Mouse (Mus musculus): Measurements from ENCODE around the gene Rbm3.
"Not testable (repeated sequence)": the region's sequence is repeated elsewhere in the genome, so short reads cannot be mapped to it uniquely, and the experiment has no call there.

Rbm3 gene

DNA sequence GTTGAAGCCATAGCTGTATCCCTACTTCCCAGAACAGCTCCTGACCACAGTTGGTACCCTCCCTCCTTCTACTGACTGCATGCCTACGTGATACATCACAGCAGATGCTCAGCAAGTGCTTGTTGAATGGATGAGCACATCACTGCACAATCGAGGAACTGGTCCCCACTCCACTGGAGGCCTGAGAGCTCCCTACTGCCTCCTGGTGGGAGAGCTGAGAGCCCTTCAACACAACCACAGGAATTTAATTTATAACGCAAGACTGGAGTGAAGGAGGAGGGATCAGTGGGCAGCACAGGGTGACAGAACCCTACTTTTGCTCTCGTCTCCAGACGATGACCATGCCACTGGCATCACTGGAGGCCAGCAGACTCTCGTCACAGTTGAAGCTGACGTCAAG, 20.4 kb downstream of the Rbm3 start:
- DNase-seq = no peak

- peak; percentile 84 for DNase-seq
Measured at GRCm38 (mm10) chrX:8123821-8124470, 21.7 kb downstream of the Rbm3 start.

GRCm38 (mm10) chrX:8117264-8117663, 28.4 kb downstream of the Rbm3 start:
- DNase-seq = no peak

DNA sequence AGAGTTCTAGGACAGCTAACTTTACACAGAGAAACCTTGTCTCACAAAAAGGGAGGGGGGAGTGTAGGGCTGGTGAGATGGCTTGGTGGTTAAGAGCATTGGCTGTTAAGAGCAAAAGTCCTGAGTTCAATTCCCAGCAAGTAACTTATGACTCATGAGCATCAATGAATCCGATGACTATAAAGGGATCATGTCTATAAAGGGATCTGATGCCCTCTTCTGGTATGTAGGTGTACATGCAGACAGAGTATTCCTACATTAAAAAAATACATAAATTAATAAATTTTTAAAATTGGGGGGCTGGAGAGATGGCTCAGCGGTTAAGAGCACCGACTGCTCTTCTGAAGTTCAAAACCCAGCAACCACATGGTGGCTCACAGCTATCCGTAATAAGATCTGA, 30.4 kb downstream of the Rbm3 start:
- no peak for DNase-seq

GRCm38 (mm10) chrX:8105019-8105418, 40.7 kb downstream of the Rbm3 start:
- no peak for DNase-seq

DNA sequence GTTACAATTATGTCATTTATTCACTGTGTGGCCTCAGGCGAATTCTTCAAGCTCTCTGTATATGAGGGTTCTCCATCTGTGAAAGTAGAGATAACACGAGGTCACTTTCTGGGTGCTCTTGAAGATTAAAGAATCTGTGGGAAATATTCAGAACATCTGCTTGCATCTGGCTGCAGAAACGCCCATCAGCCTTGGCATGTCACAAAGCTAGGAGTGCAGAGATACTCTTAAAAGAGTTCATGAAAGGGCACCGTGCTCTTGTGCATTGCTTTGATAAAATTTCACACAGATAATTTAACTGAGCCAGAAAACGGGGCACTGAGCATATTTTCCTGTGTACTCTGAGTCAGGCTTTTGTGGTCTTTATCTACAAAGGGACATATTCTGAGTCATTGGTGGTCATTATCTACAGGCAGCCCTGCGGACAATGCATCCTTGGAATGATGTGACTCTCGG, 43.4 kb downstream of the Rbm3 start:
- no peak for DNase-seq

DNA sequence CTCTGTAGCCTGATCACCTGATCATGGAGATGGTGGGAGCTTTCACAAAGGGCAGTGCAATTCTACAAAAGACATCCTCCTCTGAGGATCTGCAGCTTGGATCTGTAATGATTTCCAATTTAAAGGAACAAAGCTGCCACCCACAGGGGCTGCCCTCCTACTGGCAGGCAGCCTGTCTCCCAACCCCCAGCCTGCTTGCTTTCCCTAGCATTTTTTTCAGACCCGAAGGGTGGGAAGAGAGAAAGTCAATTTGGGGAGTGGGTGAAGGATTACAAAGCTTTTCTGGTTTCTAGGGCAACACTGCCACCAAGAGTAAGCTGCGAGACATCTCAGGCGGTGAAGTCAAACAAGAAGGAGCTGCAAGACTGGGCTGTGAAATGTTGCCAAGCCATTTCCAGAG, 44.7 kb downstream of the Rbm3 start:
- DNase-seq = no peak

- DNase-seq = no peak
Measured at GRCm38 (mm10) chrX:8099435-8099834, 46.2 kb downstream of the Rbm3 start.

GRCm38 (mm10) chrX:8096787-8097242, 48.9 kb downstream of the Rbm3 start:
- DNase-seq = peak; percentile 97

- peak; percentile 93 for DNase-seq
Measured at GRCm38 (mm10) chrX:8096068-8096786, 49.5 kb downstream of the Rbm3 start.

DNA sequence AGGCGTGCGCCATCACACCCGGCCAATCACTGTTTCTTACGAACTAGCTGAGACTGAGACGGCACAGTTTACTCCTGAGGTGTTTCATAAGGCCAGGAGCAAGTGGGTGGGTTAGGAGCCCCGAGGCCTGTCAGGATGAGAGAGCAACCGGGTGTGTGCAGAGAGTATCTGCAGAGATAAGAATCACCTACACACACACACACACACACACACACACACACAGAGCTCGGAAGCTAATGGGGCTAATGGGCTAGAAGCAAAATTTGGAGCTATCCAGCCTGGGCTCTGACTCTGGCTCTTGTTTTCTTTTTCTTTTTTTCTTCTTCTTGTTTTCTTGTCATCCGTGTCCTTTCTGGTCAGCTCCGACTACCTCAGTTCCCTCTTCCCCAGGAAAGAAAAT, 50.1 kb downstream of the Rbm3 start:
- DNase-seq = no peak

DNA sequence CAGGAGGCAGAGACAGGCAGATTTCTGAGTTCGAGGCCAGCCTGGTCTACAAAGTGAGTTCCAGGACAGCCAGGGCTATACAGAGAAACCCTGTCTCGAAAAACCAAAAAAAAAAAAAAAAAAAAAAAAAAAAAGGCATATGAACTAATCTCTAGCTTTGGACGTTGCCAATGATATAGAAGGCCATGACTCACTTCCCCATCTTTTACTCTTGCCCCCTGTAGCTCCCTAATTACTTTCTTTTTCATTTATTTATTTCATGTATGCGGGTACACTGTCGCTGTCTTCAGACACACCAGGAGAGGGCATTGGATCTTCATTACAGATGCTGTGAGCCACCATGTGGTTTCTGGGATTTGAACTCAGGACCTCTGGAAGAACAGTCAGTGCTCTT, 54.7 kb downstream of the Rbm3 start:
- DNase-seq = not testable (repeated sequence)

DNA sequence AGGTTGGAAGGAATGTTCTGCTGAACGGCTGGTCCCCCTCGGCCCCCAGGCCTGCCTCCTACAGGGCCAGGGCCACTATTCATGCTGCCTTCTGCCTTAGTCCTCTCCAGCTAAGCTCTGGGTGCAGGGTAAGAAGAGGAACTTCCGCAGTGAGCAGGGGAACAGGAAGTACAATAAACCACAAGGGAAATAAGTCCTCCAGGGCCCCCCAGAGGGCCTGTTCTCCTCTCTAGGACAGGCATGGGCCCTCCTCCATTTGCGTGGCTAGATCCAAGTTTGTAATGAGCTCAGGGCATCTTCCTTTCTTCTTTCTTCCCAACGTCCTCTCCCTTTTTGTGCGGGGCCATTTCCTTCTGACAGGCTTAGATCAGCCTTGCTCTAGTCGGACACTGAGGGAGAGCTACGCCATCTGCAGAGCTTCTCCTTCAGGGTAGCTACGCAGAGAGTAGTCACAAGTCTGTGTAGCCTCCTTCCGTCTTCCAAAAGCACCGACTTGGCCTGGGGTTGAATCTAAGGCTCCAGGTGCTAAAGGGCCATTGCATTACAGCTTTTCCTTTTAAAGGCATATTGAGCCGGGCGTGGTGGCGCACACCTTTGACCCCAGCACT, 55.2 kb downstream of the Rbm3 start, which contains the start of gene Was:
TSS of gene Was (minus strand) at position 153 of the 608 bp plus-strand sequence.
- DNase-seq = no peak

GRCm38 (mm10) chrX:8089746-8090145, 55.9 kb downstream of the Rbm3 start:
- no peak for DNase-seq

Data from cerebellum, adult 9-10 months (tissue).